Mouse (Mus musculus) ES-E14 (cell line): ENCODE measurements around the gene Tbx19. TPM values are rescaled to one million over a fixed set of nuclear protein-coding genes. Genes with fewer than 3 reads are reported as not detected.

Experiments used
- DNase-seq: peaks from one replicate; pipeline ENCODE4 v3.0.0-alpha.2; 2013; ENCODE audit warnings: low read depth, low spot score
- H3K27ac ChIP-seq: 2 replicates; pipeline ENCODE4 v1.5.1; 2012; ENCODE audit warnings: low read depth, mild to moderate bottlenecking, low read length, moderate library complexity, mixed read lengths; ENCODE audit not compliant: poor library complexity, insufficient read depth, severe bottlenecking
- H3K36me3 ChIP-seq: 2 replicates; pipeline ENCODE4 v1.6.1; 2012; ENCODE audit warnings: mild to moderate bottlenecking, low read length, moderate library complexity, mixed read lengths; ENCODE audit not compliant: control insufficient read depth, poor library complexity, insufficient read depth, severe bottlenecking
- H3K4me1 ChIP-seq, 2 experiments: fragments of 150-350 bp in 1 of 2; sonication (generic) in 1 of 2; 2 replicates each; pipeline ENCODE4 v1.6.1; 2012; ENCODE audit warnings: low read length in 2 of 2, mild to moderate bottlenecking in 1 of 2, mixed read lengths in 1 of 2; ENCODE audit not compliant: control insufficient read depth in 2 of 2, insufficient read depth in 2 of 2, poor library complexity in 1 of 2
- H3K4me3 ChIP-seq, 2 experiments: fragments of 150-350 bp in 1 of 2; sonication (generic) in 1 of 2; 2 replicates each; pipeline ENCODE4 v1.5.1; 2012; ENCODE audit warnings: low read length in 2 of 2, low read depth in 1 of 2, mild to moderate bottlenecking in 1 of 2, mixed read lengths in 1 of 2; ENCODE audit not compliant: insufficient read depth in 1 of 2, poor library complexity in 1 of 2, severe bottlenecking in 1 of 2
- H3K9ac ChIP-seq: 2 replicates; pipeline ENCODE4 v1.6.1; 2012; ENCODE audit warnings: low read depth, mild to moderate bottlenecking, low read length, mixed read lengths; ENCODE audit not compliant: poor library complexity, insufficient read depth, severe bottlenecking
- H3K9me3 ChIP-seq: fragments of 150-350 bp; sonication (generic); 2 replicates; pipeline ENCODE4 v1.6.1; 2012; ENCODE audit warnings: low read depth, mild to moderate bottlenecking, low read length; ENCODE audit not compliant: control insufficient read depth, insufficient read depth
- CHD2 ChIP-seq: IDR thresholded peaks from 2 replicates; pipeline ENCODE4 v1.6.1; 2014; ENCODE audit warnings: mild to moderate bottlenecking, low read depth, low read length, inconsistent platforms
- HCFC1 ChIP-seq: IDR thresholded peaks from 2 replicates; pipeline ENCODE4 v1.6.1; 2012; ENCODE audit warnings: low read length, inconsistent platforms, borderline replicate concordance; ENCODE audit not compliant: insufficient read depth
- MAFK ChIP-seq: IDR thresholded peaks from 2 replicates; pipeline ENCODE4 v1.6.1; 2014; ENCODE audit warnings: mild to moderate bottlenecking, low read depth, low read length, inconsistent platforms; ENCODE audit not compliant: insufficient read depth
- ZC3H11A ChIP-seq: IDR thresholded peaks from 2 replicates; pipeline ENCODE4 v1.6.1; 2012; ENCODE audit warnings: low read depth, mild to moderate bottlenecking, inconsistent platforms, low read length, borderline replicate concordance
- ZNF384 ChIP-seq: IDR thresholded peaks from 2 replicates; pipeline ENCODE4 v1.6.1; 2012; ENCODE audit warnings: low read depth, low read length, inconsistent platforms
- in situ Hi-C, 2 experiments: fragments of 600-800 bp; cut with MboI; formaldehyde crosslinking; loops; one replicate each; pipeline ENCODE4 v1.15.1; 2025; ENCODE audit warnings: low sequenced_read_pairs in 2 of 2, inconsistent platforms in 1 of 2; ENCODE audit not compliant: unreplicated experiment in 2 of 2
- total RNA-seq: library from RNA; depleted of rRNA; stranded (reverse); fragments of 300-350 nt; gene quantifications from 2 replicates; pipeline ENCODE4 v1.2.3, GENCODE M21; 2012

Gene Tbx19
- total RNA-seq, 1 experiment = not detected

DNA sequence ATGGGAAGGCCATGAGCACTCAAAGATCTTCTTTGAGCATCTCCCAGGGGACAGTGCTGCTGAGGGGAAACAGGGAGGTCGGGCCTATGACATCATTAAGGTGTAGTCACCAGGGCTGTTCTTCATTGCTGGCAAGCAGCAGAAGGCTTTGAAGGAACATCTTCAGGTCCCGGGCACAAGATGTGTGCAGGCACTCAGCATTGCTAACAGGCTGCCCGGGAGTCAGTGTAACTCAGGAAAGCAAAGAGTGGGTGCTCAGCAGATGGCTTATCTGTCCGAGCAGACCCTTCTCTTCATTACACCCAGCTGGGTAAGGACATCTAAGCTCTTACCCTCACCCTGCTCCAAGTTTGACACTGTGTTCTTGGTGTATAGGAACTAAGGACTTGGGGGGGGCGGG, 18.7 kb upstream of the Tbx19 start:
- TF ChIP-seq MAFK (no peak), CHD2 (no peak), ZC3H11A (no peak), HCFC1 (no peak), ZNF384 (no peak)
- no peak for DNase-seq
- no peaks in the 10 kb centered on the region for H3K9me3 ChIP-seq
- H3K9ac ChIP-seq = no peak overlapping the region
- H3K27ac ChIP-seq = no peak overlapping the region
- in situ Hi-C loops = no loop called here
- peaks cover 0 to 3% of the 10 kb centered on the region in 2 experiments; a peak in 1 of 4 replicates for H3K4me1 ChIP-seq
- no peaks in the 10 kb centered on the region; the same call in 1 of the 2 replicates for H3K36me3 ChIP-seq
- H3K4me3 ChIP-seq = no peak overlapping the region

DNA sequence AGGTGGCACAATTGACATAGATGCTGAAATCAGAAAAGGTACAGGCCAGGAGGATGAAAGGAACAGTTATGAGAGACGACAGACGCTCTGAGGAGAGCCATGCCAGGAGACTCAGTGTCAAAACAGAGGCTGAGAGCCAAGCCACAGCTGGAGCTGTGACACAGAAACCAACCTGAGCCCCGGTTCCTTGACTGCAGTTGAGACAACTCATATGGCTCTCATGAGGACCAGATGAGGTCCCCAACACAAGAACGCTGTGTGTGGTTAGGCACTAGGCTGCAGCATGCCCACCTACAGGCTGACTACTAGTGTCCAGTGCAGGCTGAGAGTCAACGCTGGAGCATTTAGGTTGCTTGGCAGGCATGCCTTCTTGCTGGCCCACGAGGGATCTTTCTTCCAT, 17.5 kb upstream of the Tbx19 start:
- Histone ChIP-seq H3K9me3 (no peaks in the 10 kb centered on the region), H3K36me3 (no peaks in the 10 kb centered on the region; the same call in 1 of the 2 replicates), H3K4me3 (no peak overlapping the region), H3K9ac (no peak overlapping the region), H3K4me1 (peaks cover 2% of the 10 kb centered on the region in 2 experiments; a peak in 2 of 4 replicates), H3K27ac (no peak overlapping the region)
- in situ Hi-C loops = no loop called here
- TF ChIP-seq ZC3H11A (no peak), MAFK (no peak), CHD2 (no peak), ZNF384 (no peak), HCFC1 (no peak)
- DNase-seq = no peak

DNA sequence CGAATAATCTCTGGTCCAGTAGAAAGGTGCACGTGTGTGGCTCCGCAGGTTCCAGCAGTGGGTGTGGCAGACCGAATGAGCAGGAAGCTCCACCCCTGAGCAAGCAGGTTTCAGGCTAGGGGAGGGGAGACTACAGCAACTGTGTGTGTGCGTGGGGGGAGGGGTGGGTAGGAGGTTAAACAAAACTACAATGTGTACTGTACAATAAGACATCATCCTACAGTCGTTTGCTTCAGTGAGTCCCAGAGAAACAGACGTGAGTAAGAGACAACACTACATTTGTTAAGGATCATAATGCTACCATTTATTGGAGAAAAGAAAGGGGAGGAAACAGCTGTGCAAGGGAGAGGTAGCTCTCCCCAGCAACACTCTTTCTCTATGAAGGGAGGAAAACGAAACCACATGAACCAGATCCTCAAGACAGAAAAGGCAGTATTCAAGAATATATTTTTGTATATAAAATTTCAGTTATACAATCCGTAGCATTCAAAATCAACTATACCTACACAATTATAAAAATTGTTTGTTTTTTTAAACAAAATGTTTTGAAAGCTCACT, 13.6 kb upstream of the Tbx19 start:
- H3K9ac ChIP-seq = no peak overlapping the region
- H3K9me3 ChIP-seq = no peaks in the 10 kb centered on the region
- TF ChIP-seq CHD2 = no peak
- no peak for TF ChIP-seq HCFC1
- TF ChIP-seq ZC3H11A = no peak
- no peak for TF ChIP-seq ZNF384
- TF ChIP-seq MAFK = no peak
- peaks cover 2 to 3% of the 10 kb centered on the region in 2 experiments; a peak in 2 of 4 replicates for H3K4me1 ChIP-seq
- no peaks in the 10 kb centered on the region; the same call in 1 of the 2 replicates for H3K36me3 ChIP-seq
- no peak overlapping the region for H3K4me3 ChIP-seq
- no peak overlapping the region for H3K27ac ChIP-seq
- in situ Hi-C loops = no loop called here
- DNase-seq = no peak

DNA sequence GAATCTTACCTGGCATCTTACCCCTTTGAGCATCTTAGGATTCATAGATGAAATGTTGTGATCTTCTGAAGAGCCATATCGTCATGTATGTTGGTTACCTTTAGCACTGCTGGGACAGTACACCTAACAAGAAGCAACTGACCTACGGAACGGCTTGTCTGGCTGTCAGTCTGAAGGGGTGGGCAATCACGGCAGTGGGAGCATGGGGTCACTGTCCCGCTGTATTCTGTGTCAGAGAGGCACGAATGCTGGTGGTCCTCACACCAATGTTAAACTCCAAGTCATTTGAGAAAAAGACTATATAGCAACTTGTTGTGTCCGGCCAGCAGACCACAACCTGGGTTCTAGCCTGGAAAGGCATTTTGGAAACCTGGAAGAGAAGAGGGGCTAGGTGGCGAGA, 10.7 kb upstream of the Tbx19 start:
- H3K4me1 ChIP-seq = peaks cover 2 to 3% of the 10 kb centered on the region in 2 experiments; a peak in 2 of 4 replicates
- in situ Hi-C loops = no loop called here
- no peak overlapping the region for H3K27ac ChIP-seq
- no peaks in the 10 kb centered on the region for H3K36me3 ChIP-seq
- no peak for DNase-seq
- no peaks in the 10 kb centered on the region for H3K9me3 ChIP-seq
- no peak overlapping the region for H3K9ac ChIP-seq
- no peak for TF ChIP-seq CHD2
- no peak for TF ChIP-seq MAFK
- no peak for TF ChIP-seq ZNF384
- no peak overlapping the region for H3K4me3 ChIP-seq

DNA sequence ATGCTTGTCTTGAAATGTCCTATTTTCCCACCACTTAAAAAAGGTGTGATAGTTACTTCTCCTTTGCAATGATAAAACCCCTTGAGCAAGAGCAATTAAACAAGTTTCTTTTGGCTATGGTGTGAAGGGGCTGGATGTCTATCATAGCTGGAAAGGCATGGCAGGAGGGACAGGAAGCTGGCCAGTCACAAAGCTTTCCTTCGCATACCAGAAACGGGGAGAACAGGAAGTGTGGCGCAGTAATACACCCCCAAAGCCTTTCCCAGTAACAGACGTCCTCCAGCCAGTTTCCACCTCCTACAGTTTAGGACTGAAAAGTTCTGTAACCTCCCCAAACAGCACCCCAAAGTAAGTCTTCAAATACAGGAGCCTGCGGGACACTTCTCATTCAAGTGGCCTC, 9.6 kb upstream of the Tbx19 start:
- H3K36me3 ChIP-seq = no peaks in the 10 kb centered on the region
- in situ Hi-C loops = no loop called here

More for the DNA sequence above, 9.6 kb upstream of the Tbx19 start:
- DNase-seq = no peak
- Histone ChIP-seq H3K9me3 (no peaks in the 10 kb centered on the region), H3K4me3 (no peak overlapping the region), H3K9ac (no peak overlapping the region), H3K27ac (no peak overlapping the region), H3K4me1 (peaks cover 2 to 3% of the 10 kb centered on the region in 2 experiments; a peak in 2 of 4 replicates)
- TF ChIP-seq MAFK = no peak
- TF ChIP-seq ZC3H11A = no peak
- TF ChIP-seq ZNF384 = no peak
